Mouse (Mus musculus) gastrocnemius, adult 18-20 months (tissue): ENCODE data around the gene Gnaq. TPM values are rescaled to one million over a fixed set of nuclear protein-coding genes. Genes with fewer than 3 reads are reported as not detected.
"Not testable (repeated sequence)": the region's sequence is repeated elsewhere in the genome, so short reads cannot be mapped to it uniquely, and the experiment has no call there.

Experiments
- DNase-seq: peaks from one replicate; pipeline ENCODE4 v3.0.0; 2021; ENCODE audit warnings: low spot score
- total RNA-seq, 2 experiments: library from RNA; stranded (reverse); gene quantifications; 2 replicates each; pipeline ENCODE4 v1.2.3; 2021

Gene Gnaq
- total RNA-seq, 2 experiments from 2014 or later, result 11.9 to 14.9 TPM

- DNase-seq, result no peak
Observed at GRCm38 (mm10) chr19:16258766-16259355, 126.2 kb downstream of the Gnaq start.

GRCm38 (mm10) chr19:16259786-16260434, 127.3 kb downstream of the Gnaq start:
- no peak for DNase-seq

GRCm38 (mm10) chr19:16260435-16260832, 127.8 kb downstream of the Gnaq start:
- no peak for DNase-seq

- no peak for DNase-seq
Observed at GRCm38 (mm10) chr19:16260973-16261372, 128.3 kb downstream of the Gnaq start.

- DNase-seq, result no peak
Observed at GRCm38 (mm10) chr19:16261631-16262030, 129.0 kb downstream of the Gnaq start.

- no peak for DNase-seq
Observed at GRCm38 (mm10) chr19:16262340-16262739, 129.7 kb downstream of the Gnaq start.

GRCm38 (mm10) chr19:16267362-16267761, 134.7 kb downstream of the Gnaq start:
- DNase-seq, result not testable (repeated sequence)

GRCm38 (mm10) chr19:16270236-16270635, 137.6 kb downstream of the Gnaq start:
- no peak for DNase-seq

- DNase-seq, result no peak
Observed at GRCm38 (mm10) chr19:16271002-16271401, 138.4 kb downstream of the Gnaq start.

GRCm38 (mm10) chr19:16273021-16273420, 140.4 kb downstream of the Gnaq start:
- DNase-seq, result no peak

GRCm38 (mm10) chr19:16280231-16280630, 147.6 kb downstream of the Gnaq start:
- DNase-seq, result no peak

- no peak for DNase-seq
Observed at GRCm38 (mm10) chr19:16285051-16286028, 152.7 kb downstream of the Gnaq start.

- no peak for DNase-seq
Observed at GRCm38 (mm10) chr19:16286451-16287175, 154.0 kb downstream of the Gnaq start.

- no peak for DNase-seq
Observed at GRCm38 (mm10) chr19:16287307-16287706, 154.7 kb downstream of the Gnaq start.

- no peak for DNase-seq
Observed at GRCm38 (mm10) chr19:16287971-16288370, 155.3 kb downstream of the Gnaq start.

- DNase-seq, result no peak
Observed at GRCm38 (mm10) chr19:16291088-16291487, 158.5 kb downstream of the Gnaq start.

GRCm38 (mm10) chr19:16292056-16292608, 159.5 kb downstream of the Gnaq start:
- no peak for DNase-seq

- no peak for DNase-seq
Observed at GRCm38 (mm10) chr19:16292978-16293377, 160.3 kb downstream of the Gnaq start.

GRCm38 (mm10) chr19:16300413-16300812, 167.8 kb downstream of the Gnaq start:
- no peak for DNase-seq

- DNase-seq, result no peak
Observed at GRCm38 (mm10) chr19:16301336-16301735, 168.7 kb downstream of the Gnaq start.

- DNase-seq, result no peak
Observed at GRCm38 (mm10) chr19:16309031-16309430, 176.4 kb downstream of the Gnaq start.
